Mouse (Mus musculus): Measurements from ENCODE around the gene Ralb. TPM values are rescaled to one million over a fixed set of nuclear protein-coding genes. Genes with fewer than 3 reads are reported as not detected.
A peak's percentile ranks its signal among the peaks of the same experiment; 100 is the strongest.

Gene Ralb
- total RNA-seq, 2 experiments from 2014 or later = 59.2 to 62.2 TPM

- DNase-seq = no peak
Observed at GRCm38 (mm10) chr1:119492505-119492904, 12.1 kb downstream of the Ralb start.

- peak; percentile 88 for DNase-seq
Observed at GRCm38 (mm10) chr1:119492097-119492496, 12.5 kb downstream of the Ralb start.

GRCm38 (mm10) chr1:119490765-119491164, 13.8 kb downstream of the Ralb start:
- no peak for DNase-seq

GRCm38 (mm10) chr1:119487917-119488590, 16.5 kb downstream of the Ralb start:
- DNase-seq = no peak

- DNase-seq = no peak
Observed at GRCm38 (mm10) chr1:119485825-119486224, 18.8 kb downstream of the Ralb start.

- DNase-seq = peak; percentile 58
Observed at GRCm38 (mm10) chr1:119484457-119484856, 20.1 kb downstream of the Ralb start.

GRCm38 (mm10) chr1:119482891-119483290, 21.7 kb downstream of the Ralb start:
- DNase-seq = no peak

- no peak for DNase-seq
Observed at GRCm38 (mm10) chr1:119481205-119481932, 23.2 kb downstream of the Ralb start.

GRCm38 (mm10) chr1:119480678-119481077, 23.9 kb downstream of the Ralb start:
- no peak for DNase-seq

GRCm38 (mm10) chr1:119479641-119480040, 25.0 kb downstream of the Ralb start:
- no peak for DNase-seq

- no peak for DNase-seq
Observed at GRCm38 (mm10) chr1:119476905-119477353, 27.7 kb downstream of the Ralb start.

- DNase-seq = no peak
Observed at GRCm38 (mm10) chr1:119474671-119475070, 29.9 kb downstream of the Ralb start.

- no peak for DNase-seq
Observed at GRCm38 (mm10) chr1:119472648-119473047, 31.9 kb downstream of the Ralb start.

- no peak for DNase-seq
Observed at GRCm38 (mm10) chr1:119471793-119472396, 32.7 kb downstream of the Ralb start.

GRCm38 (mm10) chr1:119463386-119463785, 41.2 kb downstream of the Ralb start:
- DNase-seq = peak; percentile 75

GRCm38 (mm10) chr1:119460062-119460461, 44.5 kb downstream of the Ralb start:
- DNase-seq = no peak

GRCm38 (mm10) chr1:119457993-119458605, 46.5 kb downstream of the Ralb start:
- DNase-seq = peak; percentile 75

GRCm38 (mm10) chr1:119457528-119457855, 47.1 kb downstream of the Ralb start:
- DNase-seq = no peak

- no peak for DNase-seq
Observed at GRCm38 (mm10) chr1:119456671-119457527, 47.7 kb downstream of the Ralb start.

GRCm38 (mm10) chr1:119453731-119454130, 50.9 kb downstream of the Ralb start:
- DNase-seq = peak; percentile 42

GRCm38 (mm10) chr1:119451417-119451816, 53.2 kb downstream of the Ralb start:
- DNase-seq = no peak

Measured in heart, postnatal 4 days (tissue).